Mouse (Mus musculus) bone marrow, adult 2 months (tissue): ENCODE data around the gene Fam172a. TPM values are rescaled to one million over a fixed set of nuclear protein-coding genes. Genes with fewer than 3 reads are reported as not detected.
A peak's percentile ranks its signal among the peaks of the same experiment; 100 is the strongest.
"Not testable (repeated sequence)": the region's sequence is repeated elsewhere in the genome, so short reads cannot be mapped to it uniquely, and the experiment has no call there.

Source experiments
- H3K27ac ChIP-seq: fragments of 200-500 bp; 2 replicates; pipeline ENCODE4 v1.5.1; 2012; ENCODE audit warnings: low read depth, mild to moderate bottlenecking, control low read depth, inconsistent platforms, low read length; ENCODE audit not compliant: control insufficient read depth, poor library complexity, insufficient read depth
- H3K4me1 ChIP-seq: fragments of 200-500 bp; 2 replicates; pipeline ENCODE4 v1.6.1; 2011; ENCODE audit warnings: low read length; ENCODE audit not compliant: control insufficient read depth, insufficient read depth
- H3K4me3 ChIP-seq: fragments of 200-500 bp; replicated peaks from 2 replicates; pipeline ENCODE3; 2011; ENCODE audit warnings: mild to moderate bottlenecking, low read depth, low read length, control low read depth; ENCODE audit not compliant: control insufficient read depth
- CTCF ChIP-seq: fragments of 200-500 bp; IDR thresholded peaks from 2 replicates; pipeline ENCODE4 v1.5.1; 2011; ENCODE audit warnings: low read length, control low read depth; ENCODE audit not compliant: control insufficient read depth, insufficient read depth
- POLR2A ChIP-seq: fragments of 200-500 bp; IDR thresholded peaks from 2 replicates; pipeline ENCODE4 v1.6.1; 2011; ENCODE audit warnings: low read depth, mild to moderate bottlenecking, control low read depth, low read length, borderline replicate concordance; ENCODE audit not compliant: control insufficient read depth
- WGBS: fragments of 180-500 bp; shearing (Covaris S2); methylation state at CpG from one replicate; pipeline ENCODE4 v1.1.7; 2018; 5-methylcytosine and 5-hydroxymethylcytosine counted together
- polyA plus RNA-seq: library from polyadenylated mRNA; stranded (reverse); fragments of >200 nt; gene quantifications from 2 replicates; pipeline ENCODE4 v1.2.4, GENCODE M21; 2011; ENCODE audit warnings: low replicate concordance; ENCODE audit not compliant: missing spikeins, insufficient read depth, insufficient read length

Fam172a gene
- 3.3 and 13.5 TPM in 2 replicates for polyA plus RNA-seq

DNA sequence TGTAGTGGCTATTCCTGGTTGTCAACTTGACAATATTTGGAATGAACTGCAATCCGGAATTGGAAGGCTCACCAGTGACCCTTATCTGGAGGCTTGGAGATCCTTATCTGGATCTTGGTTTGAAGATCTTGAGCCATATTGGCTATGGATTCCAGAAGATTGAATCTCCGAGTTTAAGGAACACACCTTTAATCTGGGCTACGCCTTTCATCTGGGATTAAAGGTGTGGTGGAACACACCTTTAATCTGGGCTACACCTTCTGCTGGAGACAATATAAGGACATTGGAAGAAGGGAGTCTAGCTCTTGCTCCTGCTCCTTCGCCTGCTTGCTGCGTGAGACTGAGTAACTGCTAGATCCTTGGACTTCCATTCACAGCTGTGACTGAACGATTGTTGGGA is at the start of gene Fam172a:
Gene Fam172a, plus strand, starts transcription at position 301 of the 400 bp plus-strand sequence.
- not testable (repeated sequence) for H3K4me3 ChIP-seq, H3K4me1 ChIP-seq, H3K27ac ChIP-seq
- WGBS, result no CpG with 5 or more reads among the region's 6 CpGs

DNA sequence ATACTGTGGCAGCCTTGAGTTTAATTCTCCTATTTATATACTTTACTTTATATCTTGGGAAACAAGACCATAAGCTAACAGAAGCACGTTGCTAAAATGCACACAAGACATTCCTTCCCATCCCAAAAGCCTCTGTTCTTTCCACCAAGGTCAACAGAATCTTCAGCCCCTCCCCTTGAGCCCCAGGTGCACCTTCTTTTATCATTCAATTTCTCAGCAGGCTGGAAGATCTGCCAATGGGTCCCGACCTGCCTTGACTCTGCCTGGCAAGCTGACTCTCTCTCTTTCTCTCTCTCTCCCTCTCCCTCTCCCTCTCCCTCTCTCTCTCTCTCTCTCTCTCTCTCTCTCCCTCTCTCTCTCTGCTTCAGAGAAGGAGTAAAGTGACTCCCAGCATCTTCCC is 13.2 kb upstream of the Fam172a start:
- WGBS, result 32% methylated on average over 2 of the region's 2 CpGs
- Histone ChIP-seq H3K4me1 (no peaks in the 10 kb centered on the region), H3K27ac (no peak overlapping the region), H3K4me3 (no peak overlapping the region)
- TF ChIP-seq CTCF (no peak), POLR2A (no peak)

GRCm38 (mm10) chr13:77708514-77709013 is 6.7 kb downstream of the Fam172a start:
- Histone ChIP-seq H3K4me3 (peak overlapping the region; percentile 91), H3K27ac (peak overlapping the region; percentile 51), H3K4me1 (no peaks in the 10 kb centered on the region)
- TF ChIP-seq CTCF (no peak), POLR2A (peak; percentile 62; the same call in 1 of the 2 replicates)
- under 1% methylated on average over 35 of the region's 35 CpGs for WGBS

GRCm38 (mm10) chr13:77717499-77717898 is 15.7 kb downstream of the Fam172a start:
- no peaks in the 10 kb centered on the region for H3K4me1 ChIP-seq
- no peak overlapping the region for H3K27ac ChIP-seq
- H3K4me3 ChIP-seq, result no peak overlapping the region
- WGBS, result 74% methylated on average over 2 of the region's 2 CpGs
- TF ChIP-seq CTCF (no peak), POLR2A (no peak)

DNA sequence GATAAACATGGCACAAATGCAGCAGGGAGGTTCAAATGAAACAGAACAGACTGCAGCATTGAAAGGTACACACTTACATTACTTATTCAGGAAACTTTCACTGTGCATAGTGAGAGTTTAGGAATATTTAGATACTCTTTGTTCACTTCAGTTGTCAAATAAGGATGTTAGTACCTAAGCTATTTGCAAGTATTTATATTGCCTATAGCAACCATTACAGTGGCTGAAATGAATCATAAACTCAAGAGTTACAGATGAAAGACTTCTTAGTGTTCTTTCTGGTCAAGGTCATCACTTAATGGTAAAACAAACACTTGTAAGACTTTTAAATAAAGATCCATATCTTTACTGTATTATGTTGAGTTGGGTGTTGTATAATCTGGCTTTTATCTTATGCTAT is 41.0 kb downstream of the Fam172a start:
- Histone ChIP-seq H3K4me1 (no peaks in the 10 kb centered on the region), H3K4me3 (no peak overlapping the region), H3K27ac (no peak overlapping the region)
- TF ChIP-seq POLR2A, result no peak
- TF ChIP-seq CTCF, result no peak

GRCm38 (mm10) chr13:77777606-77778005 is 75.8 kb downstream of the Fam172a start:
- H3K27ac ChIP-seq, result no peak overlapping the region
- H3K4me1 ChIP-seq, result no peaks in the 10 kb centered on the region
- H3K4me3 ChIP-seq, result no peak overlapping the region
- no peak for TF ChIP-seq CTCF
- TF ChIP-seq POLR2A, result no peak
- 80% methylated on average over 2 of the region's 2 CpGs for WGBS

- H3K4me1 ChIP-seq, H3K27ac ChIP-seq, H3K4me3 ChIP-seq: not testable (repeated sequence)
- WGBS, result 88% methylated on average over 2 of the region's 2 CpGs
These were observed 105.5 kb downstream of the Fam172a start for GRCm38 (mm10) chr13:77807341-77807740.

DNA sequence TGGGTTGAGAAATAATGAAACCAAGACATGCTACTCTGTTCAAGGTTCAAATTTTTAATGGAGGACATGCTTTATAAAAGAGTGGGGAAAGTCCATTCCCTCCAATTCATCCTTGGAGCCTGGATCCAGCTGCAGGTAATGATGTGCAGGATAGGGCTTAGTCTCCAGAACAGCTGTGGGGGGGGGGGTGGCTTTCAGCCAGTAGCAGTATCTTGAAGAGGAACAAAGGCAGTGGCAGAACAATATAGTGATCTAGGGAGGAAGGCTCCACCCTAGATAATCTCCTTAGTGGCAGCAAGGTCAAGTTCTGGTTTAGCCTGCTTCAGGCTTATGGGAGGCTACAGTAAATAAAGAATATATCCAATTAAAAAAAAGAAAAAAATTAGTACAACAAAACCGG is 108.6 kb downstream of the Fam172a start:
- WGBS, result 95% methylated on average over 1 of the region's 1 CpGs
- Histone ChIP-seq H3K4me3 (no peak overlapping the region), H3K4me1 (no peaks in the 10 kb centered on the region), H3K27ac (no peak overlapping the region)
- TF ChIP-seq POLR2A (no peak), CTCF (no peak)

- no peak overlapping the region for H3K27ac ChIP-seq
- H3K4me3 ChIP-seq, result no peak overlapping the region
- no peaks in the 10 kb centered on the region for H3K4me1 ChIP-seq
- WGBS, result 63% methylated on average over 4 of the region's 4 CpGs
- no peak for TF ChIP-seq POLR2A
- no peak for TF ChIP-seq CTCF
These were observed 124.3 kb downstream of the Fam172a start for GRCm38 (mm10) chr13:77826138-77826537.
